Mouse (Mus musculus) myocyte (in vitro differentiated cells): ENCODE results near the gene Gpc6.

Source experiments
- CEBPB ChIP-seq: IDR thresholded peaks from 2 replicates; pipeline ENCODE4 v1.6.1; 2011; ENCODE audit warnings: mild to moderate bottlenecking, moderate library complexity; ENCODE audit not compliant: poor library complexity, insufficient read depth, severe bottlenecking
- MAX ChIP-seq: IDR thresholded peaks from one replicate; pipeline ENCODE4 v1.6.1; 2011; ENCODE audit warnings: low read depth, mild to moderate bottlenecking, control low read depth
- POLR2A ChIP-seq: IDR thresholded peaks from one replicate; pipeline ENCODE4 v1.6.1; 2011; ENCODE audit warnings: low read depth, mild to moderate bottlenecking, control low read depth, moderate library complexity; ENCODE audit not compliant: insufficient read length
- SRF ChIP-seq: IDR thresholded peaks from one replicate; pipeline ENCODE4 v1.6.1; 2011; ENCODE audit warnings: low read depth; ENCODE audit not compliant: control insufficient read depth, insufficient read length
- USF1 ChIP-seq: IDR thresholded peaks from one replicate; pipeline ENCODE4 v1.6.1; 2011; ENCODE audit warnings: low read depth, mild to moderate bottlenecking, control low read depth, moderate library complexity

GRCm38 (mm10) chr14:117605750-117606149 lies 680.6 kb downstream of the Gpc6 start:
- TF ChIP-seq POLR2A (no peak), USF1 (no peak), MAX (no peak), CEBPB (no peak), SRF (no peak)
